Mouse (Mus musculus) small intestine, adult 2 months (tissue): Measurements from ENCODE around the gene Dusp5. TPM values are rescaled to one million over a fixed set of nuclear protein-coding genes. Genes with fewer than 3 reads are reported as not detected.
A peak's percentile ranks its signal among the peaks of the same experiment; 100 is the strongest.

Experiments
- H3K27ac ChIP-seq: fragments of 200-500 bp; 2 replicates; pipeline ENCODE4 v1.5.1; 2012; ENCODE audit warnings: low read depth, low read length, control low read depth, inconsistent platforms; ENCODE audit not compliant: insufficient read depth
- H3K27me3 ChIP-seq: fragments of 200-500 bp; 2 replicates; pipeline ENCODE4 v1.6.1; 2012; ENCODE audit warnings: mild to moderate bottlenecking, moderate library complexity, low read length, inconsistent platforms; ENCODE audit not compliant: control insufficient read depth, insufficient read depth
- H3K36me3 ChIP-seq: fragments of 200-500 bp; 2 replicates; pipeline ENCODE4 v1.6.1; 2012; ENCODE audit warnings: mild to moderate bottlenecking, low read length, control low read depth, inconsistent platforms; ENCODE audit not compliant: control insufficient read depth, insufficient read depth
- H3K4me1 ChIP-seq: fragments of 200-500 bp; 2 replicates; pipeline ENCODE4 v1.6.1; 2012; ENCODE audit warnings: low read length, inconsistent platforms, mixed read lengths; ENCODE audit not compliant: control insufficient read depth, insufficient read depth, insufficient read length
- H3K4me3 ChIP-seq: fragments of 200-500 bp; 2 replicates; pipeline ENCODE4 v1.5.1; 2012; ENCODE audit warnings: low read depth, mild to moderate bottlenecking, control low read depth, inconsistent platforms, low read length, moderate library complexity
- CTCF ChIP-seq: fragments of 200-500 bp; IDR thresholded peaks from 2 replicates; pipeline ENCODE4 v1.5.1; 2012; ENCODE audit warnings: low read depth, mild to moderate bottlenecking, control low read depth, inconsistent platforms, low read length, moderate library complexity, mixed read lengths; ENCODE audit not compliant: insufficient replicate concordance, insufficient read length; ENCODE audit errors: extremely low read depth
- POLR2A ChIP-seq: fragments of 200-500 bp; IDR thresholded peaks from 2 replicates; pipeline ENCODE4 v1.6.1; 2012; ENCODE audit warnings: low read depth, mild to moderate bottlenecking, control low read depth, inconsistent platforms, low read length, moderate library complexity
- WGBS: fragments of 180-500 bp; shearing (Covaris S2); methylation state at CpG from one replicate; pipeline ENCODE4 v1.1.7; 2018; 5-methylcytosine and 5-hydroxymethylcytosine counted together
- polyA plus RNA-seq: library from polyadenylated mRNA; depleted of rRNA; stranded (reverse); fragments of >200 nt; gene quantifications from 2 replicates; pipeline ENCODE4 v1.2.3, GENCODE M21; 2012

Gene Dusp5
- polyA plus RNA-seq, 1 experiment, result 28.5 TPM

- H3K36me3 ChIP-seq, result peaks cover 42% of the 10 kb centered on the region
- peaks cover 28% of the 10 kb centered on the region for H3K4me1 ChIP-seq
- H3K4me3 ChIP-seq, result no peak overlapping the region
- WGBS, result 79% methylated on average over 6 of the region's 6 CpGs
- 0 out of 2 replicates have a peak overlapping the region, but pooled peaks have one; percentile 12 for H3K27ac ChIP-seq
- H3K27me3 ChIP-seq, result no peaks in the 10 kb centered on the region
- TF ChIP-seq POLR2A (no peak), CTCF (no peak)
Observed at GRCm38 (mm10) chr19:53536251-53536650, 7.3 kb downstream of the Dusp5 start.

GRCm38 (mm10) chr19:53536731-53537666 lies 8.1 kb downstream of the Dusp5 start:
- Histone ChIP-seq H3K4me1 (peaks cover 26% of the 10 kb centered on the region), H3K36me3 (peaks cover 49% of the 10 kb centered on the region), H3K4me3 (no peak overlapping the region), H3K27me3 (no peaks in the 10 kb centered on the region), H3K27ac (0 out of 2 replicates have a peak overlapping the region, but pooled peaks have one; percentile 12)
- TF ChIP-seq CTCF, result no peak
- no peak for TF ChIP-seq POLR2A
- WGBS, result 85% methylated on average over 17 of the region's 17 CpGs

GRCm38 (mm10) chr19:53538024-53538423 lies 9.1 kb downstream of the Dusp5 start:
- no peaks in the 10 kb centered on the region for H3K27me3 ChIP-seq
- 94% methylated on average over 11 of the region's 11 CpGs for WGBS
- H3K27ac ChIP-seq, result no peak overlapping the region
- H3K4me1 ChIP-seq, result peaks cover 24% of the 10 kb centered on the region
- TF ChIP-seq POLR2A, result no peak
- H3K36me3 ChIP-seq, result peaks cover 52% of the 10 kb centered on the region
- H3K4me3 ChIP-seq, result no peak overlapping the region

GRCm38 (mm10) chr19:53538796-53539195 lies 9.9 kb downstream of the Dusp5 start:
- 62% methylated on average over 5 of the region's 5 CpGs for WGBS
- no peak overlapping the region for H3K27ac ChIP-seq

GRCm38 (mm10) chr19:53539296-53539695 lies 10.4 kb downstream of the Dusp5 start:
- H3K36me3 ChIP-seq, result peaks cover 47% of the 10 kb centered on the region
- H3K27me3 ChIP-seq, result no peaks in the 10 kb centered on the region
- no peak overlapping the region for H3K4me3 ChIP-seq
- TF ChIP-seq CTCF (no peak), POLR2A (no peak)
- peaks cover 19% of the 10 kb centered on the region for H3K4me1 ChIP-seq
- H3K27ac ChIP-seq, result no peak overlapping the region
- 78% methylated on average over 3 of the region's 3 CpGs for WGBS

More at GRCm38 (mm10) chr19:53538796-53539195, 9.9 kb downstream of the Dusp5 start:
- Histone ChIP-seq H3K36me3 (peaks cover 50% of the 10 kb centered on the region), H3K4me3 (no peak overlapping the region), H3K4me1 (peaks cover 21% of the 10 kb centered on the region), H3K27me3 (no peaks in the 10 kb centered on the region)
- TF ChIP-seq POLR2A, result no peak
- no peak for TF ChIP-seq CTCF

GRCm38 (mm10) chr19:53543602-53544001 lies 14.7 kb downstream of the Dusp5 start:
- 86% methylated on average over 5 of the region's 5 CpGs for WGBS
- H3K4me3 ChIP-seq, result no peak overlapping the region
- peaks cover 7% of the 10 kb centered on the region for H3K4me1 ChIP-seq
- H3K27ac ChIP-seq, result no peak overlapping the region
- TF ChIP-seq POLR2A (no peak), CTCF (no peak)
- H3K27me3 ChIP-seq, result no peaks in the 10 kb centered on the region
- peaks cover 23% of the 10 kb centered on the region for H3K36me3 ChIP-seq

GRCm38 (mm10) chr19:53544923-53545561 lies 16.1 kb downstream of the Dusp5 start:
- Histone ChIP-seq H3K36me3 (peaks cover 20% of the 10 kb centered on the region), H3K27ac (no peak overlapping the region), H3K27me3 (no peaks in the 10 kb centered on the region), H3K4me3 (no peak overlapping the region), H3K4me1 (peaks cover 7% of the 10 kb centered on the region)
- TF ChIP-seq POLR2A (no peak), CTCF (no peak)
- 73% methylated on average over 4 of the region's 4 CpGs for WGBS
